Comparison of ENCODE assay signal across 14 mouse cellular contexts in genomic region chr17:83704469-83704868, GRCm38 (mm10). TPM values are rescaled to one million over a fixed set of nuclear protein-coding genes. Genes with fewer than 3 reads are reported as not detected.
DNase-seq lines count a peak whose midpoint lies in the region; ATAC-seq lines count a peak whose summit lies in the region.
"Had no signal": no experiment of that assay in that cellular context is flagged by ENCODE, and none has a peak within 500 bp of the region (broad histone marks: within the 10 kb centered on the region; RNA-seq: fewer than 3 reads in every experiment).

No protein-coding gene starts in this region.

- peak; percentile 94 for DNase-seq in heart, adult 11 months
- DNase-seq in heart, postnatal 4 days: no peak
- DNase-seq in urinary bladder, postnatal 14 days (ENCODE audit: low spot score): peak; percentile 21
- DNase-seq in urinary bladder, postnatal 4 days (ENCODE audit: low spot score in 2 of 2): no peak
- DNase-seq in kidney, postnatal 4 days: no peak
- DNase-seq in thymus, postnatal 4 days: no peak
- DNase-seq: cerebellum, adult 18-20 months had no signal

- 82% methylated on average over 5 of the region's 5 CpGs for WGBS in liver, embryonic 15.5 days (ENCODE audit: insufficient replicate concordance)

- peaks cover 58% of the 10 kb centered on the region for H3K4me1 ChIP-seq in liver, embryonic 15.5 days (replicated peaks)

- H3K4me3 ChIP-seq in liver, embryonic 15.5 days (replicated peaks): no peak overlapping the region

- peak overlapping the region; percentile 99 for H3K4me2 ChIP-seq in liver, embryonic 15.5 days

- ATAC-seq in liver, embryonic 15.5 days (ENCODE audit: insufficient read depth): no peak
- ATAC-seq: forebrain, embryonic 13.5 days; midbrain, embryonic 15.5 days had no signal

- H3K9me3 ChIP-seq in liver, embryonic 15.5 days (replicated peaks): no peaks in the 10 kb centered on the region
- H3K9me3 ChIP-seq: forebrain, embryonic 13.5 days; heart, embryonic 13.5 days; hindbrain, embryonic 15.5 days; limb, embryonic 15.5 days; midbrain, embryonic 15.5 days; neural tube, embryonic 12.5 days had no signal

- no peaks in the 10 kb centered on the region for H3K27me3 ChIP-seq in liver, embryonic 15.5 days
- H3K27me3 ChIP-seq: forebrain, embryonic 13.5 days; heart, embryonic 13.5 days; hindbrain, embryonic 15.5 days; limb, embryonic 15.5 days; midbrain, embryonic 15.5 days; neural tube, embryonic 12.5 days had no signal

- H3K36me3 ChIP-seq in liver, embryonic 15.5 days (replicated peaks): peaks cover 7% of the 10 kb centered on the region
- H3K36me3 ChIP-seq: hindbrain, embryonic 15.5 days; midbrain, embryonic 15.5 days; neural tube, embryonic 12.5 days had no signal

- H3K9ac ChIP-seq in liver, embryonic 15.5 days: no peak overlapping the region
- H3K9ac ChIP-seq: limb, embryonic 15.5 days; midbrain, embryonic 15.5 days had no signal

- peak overlapping the region; percentile 53 for H3K27ac ChIP-seq in liver, embryonic 15.5 days (replicated peaks)
- H3K27ac ChIP-seq: forebrain, embryonic 13.5 days; limb, embryonic 15.5 days; neural tube, embryonic 12.5 days had no signal

RNA-seq across cellular contexts. Expression of gene Mta3, which starts 1.5 kb away (rescaled TPM):
- 10 to 100 TPM; 35.3 to 35.6 TPM for total RNA-seq in heart, postnatal 4 days (2021)
- polyA plus RNA-seq in liver, embryonic 15.5 days (2015; fragmentation: Nextera tagmentation; extraction: Ambion mirVana): 36.9 and 37.3 TPM in 2 replicates

Comparison
In these comparisons a context has a peak if more than half of its experiments do, and no peak if none do; other contexts are left out.
1. DNase-seq: peak in heart, adult 11 months (single experiment) and urinary bladder, postnatal 14 days (single experiment); none in heart, postnatal 4 days (single experiment), urinary bladder, postnatal 4 days (0 of 2), kidney, postnatal 4 days (0 of 2) and thymus, postnatal 4 days (single experiment).